Mouse (Mus musculus): Measurements from ENCODE around the gene Gm45208. TPM values are rescaled to one million over a fixed set of nuclear protein-coding genes. Genes with fewer than 3 reads are reported as not detected.

Gene Gm45208
- polyA plus RNA-seq, 1 experiment from 2014 or later: not detected

GRCm38 (mm10) chrX:7775501-7776205 is 53.6 kb downstream of the Gm45208 start:
- Histone ChIP-seq H3K27ac (no peak overlapping the region), H3K36me3 (ENCODE audit: inconsistent target) (peaks cover 9% of the 10 kb centered on the region; the same call in 1 of the 2 replicates), H3K79me2 (ENCODE audit: inconsistent target) (no peaks in the 10 kb centered on the region; the same call in 1 of the 2 replicates), H3K4me3 (ENCODE audit: inconsistent target) (no peak overlapping the region)
- 85% methylated on average over 5 of the region's 9 CpGs for WGBS (ENCODE audit: missing documents)

DNA sequence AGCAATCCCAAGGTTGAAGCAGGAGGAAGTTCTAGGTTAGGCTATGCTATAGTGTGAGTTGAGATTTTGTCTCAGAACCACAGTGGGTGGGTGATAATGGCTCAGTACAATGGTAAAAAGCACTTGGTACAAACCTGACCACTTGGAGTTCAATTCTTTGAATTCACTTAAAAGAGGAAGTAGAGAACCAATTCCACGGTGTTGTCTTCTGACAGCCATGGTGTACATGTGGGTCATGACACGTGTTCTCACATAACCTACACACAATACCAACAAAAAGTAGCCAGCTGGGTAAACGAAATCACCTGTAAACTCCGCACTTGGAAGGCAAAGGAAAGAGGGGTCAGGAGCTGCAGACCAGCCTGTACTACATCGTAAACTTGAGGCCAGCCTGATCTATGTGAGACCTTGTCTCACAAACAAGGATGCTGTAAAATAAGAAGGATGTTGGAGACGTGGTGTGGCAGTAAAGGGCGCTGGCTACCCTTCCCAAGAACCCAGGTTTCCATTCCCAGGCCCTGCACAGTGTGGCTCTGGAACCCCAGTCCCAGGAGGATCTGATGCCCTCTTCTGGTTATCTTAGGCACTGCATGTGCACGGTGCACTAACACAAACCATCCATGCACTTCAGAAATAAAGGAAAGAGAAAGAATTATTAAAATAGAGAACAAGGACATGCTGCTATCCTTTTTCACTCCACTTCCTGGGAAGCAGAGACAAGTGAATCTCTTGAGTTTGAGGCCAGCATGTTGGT is 54.5 kb downstream of the Gm45208 start:
- Histone ChIP-seq H3K4me3 (ENCODE audit: inconsistent target) (no peak overlapping the region), H3K27ac (no peak overlapping the region), H3K36me3 (ENCODE audit: inconsistent target) (peaks cover 9% of the 10 kb centered on the region; the same call in 1 of the 2 replicates), H3K79me2 (ENCODE audit: inconsistent target) (no peaks in the 10 kb centered on the region; the same call in 1 of the 2 replicates)
- WGBS (ENCODE audit: missing documents): 42% methylated on average over 5 of the region's 8 CpGs

DNA sequence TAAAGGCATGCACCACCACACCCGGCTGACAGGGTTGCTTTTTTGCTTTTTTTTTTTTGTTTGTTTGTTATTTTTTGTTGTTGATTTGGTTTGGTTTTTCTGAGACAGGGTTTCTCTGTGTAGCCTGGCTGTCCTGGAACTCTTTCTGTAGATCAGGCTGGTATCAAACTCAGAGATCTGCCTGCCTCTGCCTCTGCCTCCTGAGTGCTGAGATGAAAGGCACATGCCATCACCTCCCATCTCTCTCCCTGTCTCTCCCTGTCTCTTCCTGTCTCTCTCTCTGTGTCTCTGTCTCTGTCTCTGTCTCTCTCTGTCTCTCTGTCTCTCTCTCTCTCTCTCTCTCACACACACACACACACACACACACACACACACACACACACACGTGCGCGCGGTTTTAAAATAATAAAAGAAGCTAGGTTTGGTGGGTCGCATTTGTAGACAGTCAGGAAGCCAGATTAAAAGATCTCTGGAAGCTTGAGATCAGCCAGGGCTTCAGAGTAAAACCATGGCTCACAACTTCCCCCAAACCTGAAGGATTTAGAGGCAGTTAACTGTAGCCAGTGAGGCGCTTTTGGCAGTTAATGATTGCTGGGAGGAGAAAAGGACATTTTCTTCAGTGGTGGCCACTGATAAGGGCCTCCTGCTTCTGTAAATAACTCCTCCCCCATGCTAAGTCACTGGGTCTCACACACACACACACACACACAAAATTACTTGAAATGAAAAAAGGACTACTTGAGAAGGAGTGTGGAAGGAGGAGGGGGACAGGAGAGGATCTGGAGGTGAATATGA is 56.6 kb downstream of the Gm45208 start:
- Histone ChIP-seq H3K27ac (no peak overlapping the region), H3K79me2 (ENCODE audit: inconsistent target) (no peaks in the 10 kb centered on the region), H3K36me3 (ENCODE audit: inconsistent target) (peaks cover 9% of the 10 kb centered on the region; the same call in 1 of the 2 replicates), H3K4me3 (ENCODE audit: inconsistent target) (no peak overlapping the region)
- 57% methylated on average over 3 of the region's 7 CpGs for WGBS (ENCODE audit: missing documents)

GRCm38 (mm10) chrX:7779294-7779693 is 57.2 kb downstream of the Gm45208 start:
- Histone ChIP-seq H3K4me3 (ENCODE audit: inconsistent target) (no peak overlapping the region), H3K36me3 (ENCODE audit: inconsistent target) (0 out of 2 replicates have a peak, but pooled peaks cover 2% of the 10 kb centered on the region), H3K27ac (no peak overlapping the region), H3K79me2 (ENCODE audit: inconsistent target) (no peaks in the 10 kb centered on the region)
- WGBS (ENCODE audit: missing documents): 34% methylated on average over 3 of the region's 3 CpGs

Other genes with a start within 250 kb of the Gm45208 start
- gene Foxp3, start 148.6 kb upstream of the Gm45208 start, polyA plus RNA-seq (2018): 0.04 TPM in 1 of 3 replicates, not detected in the others
- 1.1 to 2.8 TPM (median 1.4 TPM) in 3 replicates for gene Ppp1r3f, start 148.0 kb upstream of the Gm45208 start, polyA plus RNA-seq (2018)
- 18.2 to 30.9 TPM (median 28.2 TPM) in 3 replicates for gene Ccdc22, start 116.7 kb upstream of the Gm45208 start, polyA plus RNA-seq (2018)
- gene Cacna1f, start 115.2 kb upstream of the Gm45208 start, polyA plus RNA-seq (2018): 0.09 to 0.16 TPM (median 0.15 TPM) in 3 replicates
- 0.78 to 1.6 TPM (median 1.4 TPM) in 3 replicates for gene Syp, start 83.8 kb upstream of the Gm45208 start, polyA plus RNA-seq (2018)
- gene Prickle3, start 65.0 kb upstream of the Gm45208 start, polyA plus RNA-seq (2018): 3.0 to 3.4 TPM (median 3.2 TPM) in 3 replicates
- gene Plp2, start 50.9 kb upstream of the Gm45208 start, polyA plus RNA-seq (2018): 83.8 to 185 TPM (median 133 TPM) in 3 replicates
- 0.14 TPM in 1 of 3 replicates, not detected in the others for gene Magix, start 41.0 kb upstream of the Gm45208 start, polyA plus RNA-seq (2018)
- gene Gpkow, start 25.1 kb upstream of the Gm45208 start, polyA plus RNA-seq (2018): 27.4 to 38.3 TPM (median 28.0 TPM) in 3 replicates
- 9.5 to 25.3 TPM (median 21.1 TPM) in 3 replicates for gene Wdr45, start 7.9 kb upstream of the Gm45208 start, polyA plus RNA-seq (2018)
- 7.2 to 12.3 TPM (median 7.3 TPM) in 3 replicates for gene Praf2, start 6.2 kb downstream of the Gm45208 start, polyA plus RNA-seq (2018)
- gene Ccdc120, start 28.7 kb downstream of the Gm45208 start, polyA plus RNA-seq (2018): 0.39 to 1.6 TPM (median 1.6 TPM) in 3 replicates
- gene Tfe3, start 40.3 kb downstream of the Gm45208 start, polyA plus RNA-seq (2018): 100 to 140 TPM (median 106 TPM) in 3 replicates
- gene Gripap1, start 67.5 kb downstream of the Gm45208 start, polyA plus RNA-seq (2018): 44.1 to 48.5 TPM (median 47.1 TPM) in 3 replicates
- 0.03 to 0.06 TPM (median 0.04 TPM) in 3 replicates for gene Kcnd1, start 100.0 kb downstream of the Gm45208 start, polyA plus RNA-seq (2018)
- 38.8 to 69.0 TPM (median 61.3 TPM) in 3 replicates for gene Otud5, start 119.1 kb downstream of the Gm45208 start, polyA plus RNA-seq (2018)
- gene Pim2, start 156.0 kb downstream of the Gm45208 start, polyA plus RNA-seq (2018): 1.5 to 2.0 TPM (median 1.6 TPM) in 3 replicates
- 10.3 to 26.7 TPM (median 19.8 TPM) in 3 replicates for gene Slc35a2, start 161.8 kb downstream of the Gm45208 start, polyA plus RNA-seq (2018)
- gene Pqbp1, start 177.0 kb downstream of the Gm45208 start, polyA plus RNA-seq (2018): 46.6 to 136 TPM (median 62.4 TPM) in 3 replicates
- 7.5 to 12.2 TPM (median 10.3 TPM) in 3 replicates for gene Timm17b, start 177.1 kb downstream of the Gm45208 start, polyA plus RNA-seq (2018)
- not detected in 3 replicates for gene Gm10491, start 185.6 kb downstream of the Gm45208 start, polyA plus RNA-seq (2018)
- gene Gm10490, start 187.3 kb downstream of the Gm45208 start, polyA plus RNA-seq (2018): not detected in 3 replicates
- not detected in 3 replicates for gene Pcsk1n, start 197.6 kb downstream of the Gm45208 start, polyA plus RNA-seq (2018)
- gene Eras, start 206.4 kb downstream of the Gm45208 start, polyA plus RNA-seq (2018): not detected in 3 replicates
- gene Hdac6, start 225.6 kb downstream of the Gm45208 start, polyA plus RNA-seq (2018): 6.9 to 9.1 TPM (median 7.1 TPM) in 3 replicates

All from macrophage (primary cell).